Mouse (Mus musculus) thymus, postnatal 10 days (tissue): ENCODE results near the gene Cpsf7.

Source experiments
- DNase-seq, 2 experiments: peaks; one replicate each; pipeline ENCODE4 v3.0.0; 2021; ENCODE audit warnings: low spot score in 2 of 2

Gene Cpsf7

GRCm38 (mm10) chr19:10560108-10560507 is 35.0 kb downstream of the Cpsf7 start:
- DNase-seq, result no peak

- no peak for DNase-seq
Observed at GRCm38 (mm10) chr19:10561558-10562314, 36.7 kb downstream of the Cpsf7 start.

- no peak for DNase-seq
Observed at GRCm38 (mm10) chr19:10562351-10562750, 37.3 kb downstream of the Cpsf7 start.

- no peak for DNase-seq
Observed at GRCm38 (mm10) chr19:10564278-10564677, 39.2 kb downstream of the Cpsf7 start.

- DNase-seq, result no peak
Observed at GRCm38 (mm10) chr19:10565217-10565616, 40.2 kb downstream of the Cpsf7 start.

- DNase-seq, result no peak
Observed at GRCm38 (mm10) chr19:10569627-10570026, 44.6 kb downstream of the Cpsf7 start.

- DNase-seq, result peak; percentile 88 to 92
Observed at GRCm38 (mm10) chr19:10576690-10577561, 51.9 kb downstream of the Cpsf7 start, which contains the start of the genes Cyb561a3 and Tmem138. TSS of gene Cyb561a3 (plus strand) at chr19:10577172. TSS of gene Tmem138 (minus strand) at chr19:10577362.

GRCm38 (mm10) chr19:10580102-10580501 is 55.0 kb downstream of the Cpsf7 start:
- DNase-seq, result no peak

- DNase-seq, result no peak
Observed at GRCm38 (mm10) chr19:10580761-10581160, 55.7 kb downstream of the Cpsf7 start.

GRCm38 (mm10) chr19:10581984-10582383 is 56.9 kb downstream of the Cpsf7 start:
- no peak for DNase-seq

- no peak for DNase-seq
Observed at GRCm38 (mm10) chr19:10583550-10584146, 58.6 kb downstream of the Cpsf7 start.

GRCm38 (mm10) chr19:10585112-10585511 is 60.0 kb downstream of the Cpsf7 start:
- no peak for DNase-seq

GRCm38 (mm10) chr19:10587231-10587630 is 62.2 kb downstream of the Cpsf7 start:
- no peak for DNase-seq

- no peak for DNase-seq
Observed at GRCm38 (mm10) chr19:10589127-10589857, 64.2 kb downstream of the Cpsf7 start.

GRCm38 (mm10) chr19:10590301-10590700 is 65.2 kb downstream of the Cpsf7 start:
- no peak for DNase-seq

GRCm38 (mm10) chr19:10591659-10592377 is 66.8 kb downstream of the Cpsf7 start:
- DNase-seq, result no peak
